Mouse (Mus musculus): ENCODE measurements around the gene Shroom3. TPM values are rescaled to one million over a fixed set of nuclear protein-coding genes. Genes with fewer than 3 reads are reported as not detected.

Gene Shroom3
- polyA plus RNA-seq, 1 experiment from 2014 or later: 2.9 TPM

- Histone ChIP-seq H3K9ac (replicated peaks; ENCODE audit: low read depth, low read length) (no peak overlapping the region), H3K36me3 (ENCODE audit: control insufficient read depth, insufficient read depth, low read length) (no peaks in the 10 kb centered on the region), H3K4me2 (ENCODE audit: low read depth, low read length) (no peak overlapping the region), H3K27me3 (ENCODE audit: control insufficient read depth, insufficient read depth, low read length) (no peaks in the 10 kb centered on the region), H3K9me3 (ENCODE audit: control insufficient read depth, low read length) (no peaks in the 10 kb centered on the region), H3K4me3 (ENCODE audit: low read depth, low read length) (no peak overlapping the region), H3K27ac (ENCODE audit: low read depth, low read length) (no peak overlapping the region), H3K4me1 (ENCODE audit: control insufficient read depth, insufficient read depth, low read length) (no peaks in the 10 kb centered on the region)
- 61% methylated on average over 16 of the region's 16 CpGs for WGBS
- ATAC-seq (ENCODE audit: low read depth): no peak
Observed at GRCm38 (mm10) chr5:92692206-92693007, 9.2 kb downstream of the Shroom3 start.

- Histone ChIP-seq H3K27ac (ENCODE audit: low read depth, low read length) (no peak overlapping the region), H3K4me2 (ENCODE audit: low read depth, low read length) (no peak overlapping the region), H3K4me3 (ENCODE audit: low read depth, low read length) (no peak overlapping the region), H3K9me3 (ENCODE audit: control insufficient read depth, low read length) (no peaks in the 10 kb centered on the region), H3K36me3 (ENCODE audit: control insufficient read depth, insufficient read depth, low read length) (no peaks in the 10 kb centered on the region), H3K27me3 (ENCODE audit: control insufficient read depth, insufficient read depth, low read length) (no peaks in the 10 kb centered on the region), H3K9ac (replicated peaks; ENCODE audit: low read depth, low read length) (no peak overlapping the region), H3K4me1 (ENCODE audit: control insufficient read depth, insufficient read depth, low read length) (peaks cover 3% of the 10 kb centered on the region; the same call in 1 of the 2 replicates)
- WGBS: 88% methylated on average over 3 of the region's 3 CpGs
- no peak for ATAC-seq (ENCODE audit: low read depth)
Observed at GRCm38 (mm10) chr5:92693744-92694143, 10.5 kb downstream of the Shroom3 start.

- no peaks in the 10 kb centered on the region for H3K36me3 ChIP-seq (ENCODE audit: control insufficient read depth, insufficient read depth, low read length)
- no peaks in the 10 kb centered on the region for H3K9me3 ChIP-seq (ENCODE audit: control insufficient read depth, low read length)
- ATAC-seq (ENCODE audit: low read depth): no peak
- no peak overlapping the region for H3K4me2 ChIP-seq (ENCODE audit: low read depth, low read length)
- H3K4me1 ChIP-seq (ENCODE audit: control insufficient read depth, insufficient read depth, low read length): peaks cover 3% of the 10 kb centered on the region; the same call in 1 of the 2 replicates
- H3K27ac ChIP-seq (ENCODE audit: low read depth, low read length): no peak overlapping the region
- H3K4me3 ChIP-seq (ENCODE audit: low read depth, low read length): no peak overlapping the region
- H3K27me3 ChIP-seq (ENCODE audit: control insufficient read depth, insufficient read depth, low read length): no peaks in the 10 kb centered on the region
- WGBS: 73% methylated on average over 10 of the region's 10 CpGs
- no peak overlapping the region for H3K9ac ChIP-seq (replicated peaks; ENCODE audit: low read depth, low read length)
Observed at GRCm38 (mm10) chr5:92694316-92694995, 11.2 kb downstream of the Shroom3 start.

- Histone ChIP-seq H3K27me3 (ENCODE audit: control insufficient read depth, insufficient read depth, low read length) (no peaks in the 10 kb centered on the region), H3K4me1 (ENCODE audit: control insufficient read depth, insufficient read depth, low read length) (peaks cover 3% of the 10 kb centered on the region; the same call in 1 of the 2 replicates), H3K27ac (ENCODE audit: low read depth, low read length) (peak overlapping the region; percentile 36), H3K9me3 (ENCODE audit: control insufficient read depth, low read length) (no peaks in the 10 kb centered on the region), H3K4me3 (ENCODE audit: low read depth, low read length) (peak overlapping the region; percentile 26), H3K36me3 (ENCODE audit: control insufficient read depth, insufficient read depth, low read length) (no peaks in the 10 kb centered on the region), H3K4me2 (ENCODE audit: low read depth, low read length) (peak overlapping the region; percentile 36), H3K9ac (replicated peaks; ENCODE audit: low read depth, low read length) (peak overlapping the region; percentile 52)
- 1% methylated on average over 15 of the region's 15 CpGs for WGBS
- ATAC-seq (ENCODE audit: low read depth): peak; percentile 67
Observed at GRCm38 (mm10) chr5:92698131-92698836, 15.0 kb downstream of the Shroom3 start.

- WGBS: 10% methylated on average over 17 of the region's 17 CpGs
- no peaks in the 10 kb centered on the region for H3K36me3 ChIP-seq (ENCODE audit: control insufficient read depth, insufficient read depth, low read length)
- H3K9me3 ChIP-seq (ENCODE audit: control insufficient read depth, low read length): no peaks in the 10 kb centered on the region
- peak overlapping the region; percentile 52 for H3K9ac ChIP-seq (replicated peaks; ENCODE audit: low read depth, low read length)
- ATAC-seq (ENCODE audit: low read depth): peak; percentile 83
- H3K4me2 ChIP-seq (ENCODE audit: low read depth, low read length): peak overlapping the region; percentile 36
- peaks cover 3% of the 10 kb centered on the region; the same call in 1 of the 2 replicates for H3K4me1 ChIP-seq (ENCODE audit: control insufficient read depth, insufficient read depth, low read length)
- no peaks in the 10 kb centered on the region for H3K27me3 ChIP-seq (ENCODE audit: control insufficient read depth, insufficient read depth, low read length)
- peak overlapping the region; percentile 26 for H3K4me3 ChIP-seq (ENCODE audit: low read depth, low read length)
- H3K27ac ChIP-seq (ENCODE audit: low read depth, low read length): peak overlapping the region; percentile 36; the same call in 1 of the 2 replicates
Observed at GRCm38 (mm10) chr5:92698837-92699529, 15.7 kb downstream of the Shroom3 start.

- WGBS: 80% methylated on average over 11 of the region's 11 CpGs
Observed at GRCm38 (mm10) chr5:92701750-92702149, 18.5 kb downstream of the Shroom3 start.

GRCm38 (mm10) chr5:92703671-92704070, 20.4 kb downstream of the Shroom3 start:
- no peak overlapping the region for H3K9ac ChIP-seq (replicated peaks; ENCODE audit: low read depth, low read length)
- H3K4me2 ChIP-seq (ENCODE audit: low read depth, low read length): no peak overlapping the region
- no peak overlapping the region for H3K4me3 ChIP-seq (ENCODE audit: low read depth, low read length)
- no peak for ATAC-seq (ENCODE audit: low read depth)
- H3K9me3 ChIP-seq (ENCODE audit: control insufficient read depth, low read length): no peaks in the 10 kb centered on the region
- H3K4me1 ChIP-seq (ENCODE audit: control insufficient read depth, insufficient read depth, low read length): no peaks in the 10 kb centered on the region
- H3K36me3 ChIP-seq (ENCODE audit: control insufficient read depth, insufficient read depth, low read length): no peaks in the 10 kb centered on the region
- H3K27ac ChIP-seq (ENCODE audit: low read depth, low read length): no peak overlapping the region
- no peaks in the 10 kb centered on the region for H3K27me3 ChIP-seq (ENCODE audit: control insufficient read depth, insufficient read depth, low read length)
- WGBS: 69% methylated on average over 8 of the region's 8 CpGs

More at GRCm38 (mm10) chr5:92701750-92702149, 18.5 kb downstream of the Shroom3 start:
- no peaks in the 10 kb centered on the region for H3K27me3 ChIP-seq (ENCODE audit: control insufficient read depth, insufficient read depth, low read length)
- ATAC-seq (ENCODE audit: low read depth): no peak
- H3K4me2 ChIP-seq (ENCODE audit: low read depth, low read length): no peak overlapping the region
- no peak overlapping the region for H3K27ac ChIP-seq (ENCODE audit: low read depth, low read length)
- no peak overlapping the region for H3K4me3 ChIP-seq (ENCODE audit: low read depth, low read length)
- no peak overlapping the region for H3K9ac ChIP-seq (replicated peaks; ENCODE audit: low read depth, low read length)
- no peaks in the 10 kb centered on the region for H3K36me3 ChIP-seq (ENCODE audit: control insufficient read depth, insufficient read depth, low read length)
- peaks cover 3% of the 10 kb centered on the region; the same call in 1 of the 2 replicates for H3K4me1 ChIP-seq (ENCODE audit: control insufficient read depth, insufficient read depth, low read length)
- no peaks in the 10 kb centered on the region for H3K9me3 ChIP-seq (ENCODE audit: control insufficient read depth, low read length)

GRCm38 (mm10) chr5:92707921-92708491, 24.8 kb downstream of the Shroom3 start:
- Histone ChIP-seq H3K4me1 (ENCODE audit: control insufficient read depth, insufficient read depth, low read length) (no peaks in the 10 kb centered on the region), H3K27ac (ENCODE audit: low read depth, low read length) (no peak overlapping the region), H3K9me3 (ENCODE audit: control insufficient read depth, low read length) (no peaks in the 10 kb centered on the region), H3K4me3 (ENCODE audit: low read depth, low read length) (no peak overlapping the region), H3K9ac (replicated peaks; ENCODE audit: low read depth, low read length) (no peak overlapping the region), H3K4me2 (ENCODE audit: low read depth, low read length) (no peak overlapping the region), H3K27me3 (ENCODE audit: control insufficient read depth, insufficient read depth, low read length) (no peaks in the 10 kb centered on the region), H3K36me3 (ENCODE audit: control insufficient read depth, insufficient read depth, low read length) (no peaks in the 10 kb centered on the region)
- ATAC-seq (ENCODE audit: low read depth): no peak
- 47% methylated on average over 7 of the region's 7 CpGs for WGBS
